Mouse (Mus musculus) urinary bladder, postnatal 10 days (tissue): ENCODE measurements around the gene Gpc3.
"Not testable (repeated sequence)": the region's sequence is repeated elsewhere in the genome, so short reads cannot be mapped to it uniquely, and the experiment has no call there.

Experiments used
- DNase-seq: peaks from one replicate; pipeline ENCODE4 v3.0.0; 2022; ENCODE audit warnings: low spot score

Gene Gpc3

GRCm38 (mm10) chrX:52281103-52281900, 332.4 kb downstream of the Gpc3 start:
- no peak for DNase-seq

GRCm38 (mm10) chrX:52278687-52279359, 334.9 kb downstream of the Gpc3 start:
- DNase-seq: no peak

- no peak for DNase-seq
These were observed 336.2 kb downstream of the Gpc3 start for GRCm38 (mm10) chrX:52277599-52277998.

GRCm38 (mm10) chrX:52273016-52273415, 340.7 kb downstream of the Gpc3 start:
- DNase-seq: no peak

GRCm38 (mm10) chrX:52261991-52262390, 351.8 kb downstream of the Gpc3 start:
- DNase-seq: no peak

- no peak for DNase-seq
These were observed 352.2 kb downstream of the Gpc3 start for GRCm38 (mm10) chrX:52261546-52261945.

GRCm38 (mm10) chrX:52259771-52260170, 354.0 kb downstream of the Gpc3 start:
- not testable (repeated sequence) for DNase-seq

- DNase-seq: no peak
These were observed 359.2 kb downstream of the Gpc3 start for GRCm38 (mm10) chrX:52254526-52254925.

GRCm38 (mm10) chrX:52245694-52246297, 368.0 kb downstream of the Gpc3 start:
- DNase-seq: no peak

- DNase-seq: no peak
These were observed 376.3 kb downstream of the Gpc3 start for GRCm38 (mm10) chrX:52237470-52237869.

- no peak for DNase-seq
These were observed 381.8 kb downstream of the Gpc3 start for GRCm38 (mm10) chrX:52231984-52232383.

GRCm38 (mm10) chrX:52230711-52231110, 383.0 kb downstream of the Gpc3 start:
- DNase-seq: no peak
